Mouse (Mus musculus): ENCODE data around the gene Lrrc51.

The Lrrc51 gene

GRCm38 (mm10) chr7:101886274-101886673 lies 47.4 kb downstream of the Lrrc51 start:
- in situ Hi-C loops (cut with MboI, MseI): no loop called here

GRCm38 (mm10) chr7:101884160-101884559 lies 49.5 kb downstream of the Lrrc51 start:
- in situ Hi-C loops (cut with MboI, MseI): no loop called here

GRCm38 (mm10) chr7:101882413-101883154 lies 51.1 kb downstream of the Lrrc51 start:
- in situ Hi-C loops (cut with MboI, MseI): no loop called here

- in situ Hi-C loops (cut with MboI, MseI): no loop called here
These were observed 52.8 kb downstream of the Lrrc51 start for GRCm38 (mm10) chr7:101880855-101881254.

GRCm38 (mm10) chr7:101875978-101876377 lies 57.7 kb downstream of the Lrrc51 start:
- in situ Hi-C loops (cut with MboI, MseI): no loop called here

- in situ Hi-C loops (cut with MboI, MseI): no loop called here
These were observed 62.4 kb downstream of the Lrrc51 start for GRCm38 (mm10) chr7:101871296-101871695.

- in situ Hi-C loops (cut with MboI, MseI): no loop called here
These were observed 63.1 kb downstream of the Lrrc51 start, which contains the start of gene Folr1 for GRCm38 (mm10) chr7:101870629-101871028. TSS of gene Folr1 (minus strand) at chr7:101870788.

GRCm38 (mm10) chr7:101869163-101869500 lies 64.6 kb downstream of the Lrrc51 start:
- in situ Hi-C loops (cut with MboI, MseI): no loop called here

GRCm38 (mm10) chr7:101868241-101869162 lies 65.2 kb downstream of the Lrrc51 start:
- in situ Hi-C loops (cut with MboI, MseI): no loop called here

GRCm38 (mm10) chr7:101867482-101867881 lies 66.2 kb downstream of the Lrrc51 start:
- in situ Hi-C loops (cut with MboI, MseI): no loop called here

- in situ Hi-C loops (cut with MboI, MseI): no loop called here
These were observed 67.0 kb downstream of the Lrrc51 start for GRCm38 (mm10) chr7:101866491-101867265.

GRCm38 (mm10) chr7:101863415-101863814 lies 70.3 kb downstream of the Lrrc51 start, which contains the start of gene Anapc15:
TSS of gene Anapc15 (plus strand) at chr7:101863715.
- in situ Hi-C loops (cut with MboI, MseI): no loop called here
